Mouse (Mus musculus) CH12.LX (cell line): ENCODE measurements at regions not wholly inside any gene's neighbourhood (a gene's known extent, or its start where the extent isn't known, plus 50 kb on each side); places are given as distances from the start of the nearest gene placed in this dataset.

Source experiments
- DNase-seq: peaks from one replicate; pipeline ENCODE4 v3.0.0-alpha.2; 2013; ENCODE audit errors: extremely low read depth
- H3K27ac ChIP-seq: 2 replicates; pipeline ENCODE4 v1.5.1; 2012; ENCODE audit warnings: low read depth, mild to moderate bottlenecking, control low read depth, moderate library complexity; ENCODE audit not compliant: insufficient read depth
- H3K27me3 ChIP-seq: replicated peaks from 2 replicates; pipeline ENCODE3; 2012; ENCODE audit warnings: inconsistent platforms
- H3K36me3 ChIP-seq, 2 experiments: replicated peaks in 1 of 2; 2 replicates each; pipeline versions ENCODE3 to v1.6.1; 2012; ENCODE audit warnings: inconsistent platforms in 1 of 2, low read length in 1 of 2, mild to moderate bottlenecking in 1 of 2, mixed read lengths in 1 of 2, moderate library complexity in 1 of 2; ENCODE audit not compliant: control insufficient read depth in 1 of 2, insufficient read depth in 1 of 2
- H3K4me1 ChIP-seq, 2 experiments: 2 replicates each; pipeline ENCODE4 v1.6.1; 2012; ENCODE audit warnings: inconsistent platforms in 1 of 2, moderate library complexity in 1 of 2; ENCODE audit not compliant: insufficient read depth in 2 of 2, control insufficient read depth in 1 of 2
- H3K4me2 ChIP-seq: 2 replicates; pipeline ENCODE4 v1.6.1; 2012; ENCODE audit warnings: low read depth, mild to moderate bottlenecking, control low read depth; ENCODE audit not compliant: poor library complexity, insufficient read depth, severe bottlenecking
- H3K4me3 ChIP-seq, 3 experiments: fragments of 150-350 bp in 1 of 3; sonication (generic) in 1 of 3; replicated peaks in 1 of 3; 2 replicates each; pipeline versions ENCODE3 to v1.5.1; 2011 to 2012; ENCODE audit warnings: low read depth in 2 of 3, low read length in 2 of 3, mild to moderate bottlenecking in 2 of 3, moderate library complexity in 2 of 3, control low read depth in 1 of 3, improper control_type of control experiment in 1 of 3, inconsistent platforms in 1 of 3, mixed read lengths in 1 of 3; ENCODE audit not compliant: poor library complexity in 1 of 3
- H3K79me2 ChIP-seq: replicated peaks from 2 replicates; pipeline ENCODE4 v1.6.1; 2012; ENCODE audit warnings: mild to moderate bottlenecking, moderate library complexity; ENCODE audit not compliant: control insufficient read depth, poor library complexity, insufficient read depth, severe bottlenecking; ENCODE audit errors: extremely low read depth
- H3K9ac ChIP-seq: 2 replicates; pipeline ENCODE4 v1.6.1; 2012; ENCODE audit warnings: low read depth, mild to moderate bottlenecking, control low read depth, moderate library complexity; ENCODE audit not compliant: insufficient read depth
- H3K9me3 ChIP-seq: replicated peaks from 2 replicates; pipeline ENCODE3; 2012; ENCODE audit warnings: low read length, inconsistent platforms, mixed read lengths
- CHD1 ChIP-seq: IDR thresholded peaks from 2 replicates; pipeline ENCODE4 v1.6.1; 2012; ENCODE audit warnings: low read depth, low read length, improper control_type of control experiment, inconsistent platforms
- CHD2 ChIP-seq: IDR thresholded peaks from 2 replicates; pipeline ENCODE4 v1.6.1; 2011; ENCODE audit warnings: low read length, improper control_type of control experiment
- E2F4 ChIP-seq: IDR thresholded peaks from 2 replicates; pipeline ENCODE4 v1.6.1; 2011; ENCODE audit warnings: low read depth, low read length, improper control_type of control experiment; ENCODE audit not compliant: insufficient replicate concordance
- EP300 ChIP-seq: IDR thresholded peaks from 2 replicates; pipeline ENCODE4 v1.6.1; 2011; ENCODE audit warnings: low read length, improper control_type of control experiment
- GABPA ChIP-seq: IDR thresholded peaks from 2 replicates; pipeline ENCODE4 v1.6.1; 2012; ENCODE audit warnings: low read depth, low read length, improper control_type of control experiment, inconsistent platforms; ENCODE audit not compliant: insufficient replicate concordance
- HCFC1 ChIP-seq: IDR thresholded peaks from 2 replicates; pipeline ENCODE4 v1.6.1; 2012; ENCODE audit warnings: low read depth, mild to moderate bottlenecking, inconsistent platforms, low read length, improper control_type of control experiment
- IRF4 ChIP-seq: IDR thresholded peaks from 2 replicates; pipeline ENCODE4 v1.6.1; 2014; ENCODE audit warnings: low read depth, mild to moderate bottlenecking, inconsistent platforms, low read length, improper control_type of control experiment
- JUN ChIP-seq: IDR thresholded peaks from 2 replicates; pipeline ENCODE4 v1.6.1; 2011; ENCODE audit warnings: low read depth, mild to moderate bottlenecking, low read length, improper control_type of control experiment, moderate library complexity; ENCODE audit not compliant: insufficient read depth
- KAT2A ChIP-seq: IDR thresholded peaks from 2 replicates; pipeline ENCODE4 v1.6.1; 2012; ENCODE audit warnings: low read length, improper control_type of control experiment, inconsistent platforms; ENCODE audit not compliant: insufficient replicate concordance
- MAFK ChIP-seq: IDR thresholded peaks from 2 replicates; pipeline ENCODE4 v1.6.1; 2011; ENCODE audit warnings: low read length, improper control_type of control experiment; ENCODE audit not compliant: insufficient replicate concordance
- MEF2A ChIP-seq: IDR thresholded peaks from 2 replicates; pipeline ENCODE4 v1.6.1; 2014; ENCODE audit warnings: low read depth, mild to moderate bottlenecking, inconsistent platforms, low read length, improper control_type of control experiment, borderline replicate concordance
- MXI1 ChIP-seq: IDR thresholded peaks from 2 replicates; pipeline ENCODE4 v1.6.1; 2011; ENCODE audit warnings: mild to moderate bottlenecking, low read depth, low read length, improper control_type of control experiment
- NELFE ChIP-seq: IDR thresholded peaks from 2 replicates; pipeline ENCODE4 v1.6.1; 2011; ENCODE audit warnings: low read depth, low read length, improper control_type of control experiment
- NRF1 ChIP-seq: IDR thresholded peaks from 2 replicates; pipeline ENCODE4 v1.6.1; 2014; ENCODE audit warnings: low read depth, mild to moderate bottlenecking, inconsistent platforms, low read length, improper control_type of control experiment, moderate library complexity
- POLR2A ChIP-seq: IDR thresholded peaks from 2 replicates; pipeline ENCODE4 v1.6.1; 2011; ENCODE audit warnings: low read depth, mild to moderate bottlenecking, improper control_type of control experiment, low read length
- RAD21 ChIP-seq: IDR thresholded peaks from 2 replicates; pipeline ENCODE4 v1.6.1; 2011; ENCODE audit warnings: low read depth, mild to moderate bottlenecking, low read length, improper control_type of control experiment, moderate library complexity
- SIN3A ChIP-seq: IDR thresholded peaks from 2 replicates; pipeline ENCODE4 v1.6.1; 2012; ENCODE audit warnings: low read length, improper control_type of control experiment, inconsistent platforms
- TBP ChIP-seq: conservative IDR thresholded peaks from 2 replicates; pipeline ENCODE4 v1.6.1; 2011; ENCODE audit warnings: low read depth, low read length, improper control_type of control experiment
- USF1 ChIP-seq: IDR thresholded peaks from 2 replicates; pipeline ENCODE4 v1.6.1; 2014; ENCODE audit warnings: low read depth, mild to moderate bottlenecking, inconsistent platforms, low read length, improper control_type of control experiment
- ZC3H11A ChIP-seq: IDR thresholded peaks from 2 replicates; pipeline ENCODE4 v1.6.1; 2012; ENCODE audit warnings: low read depth, mild to moderate bottlenecking, inconsistent platforms, low read length, improper control_type of control experiment
- ZMIZ1 ChIP-seq: IDR thresholded peaks from 2 replicates; pipeline ENCODE4 v1.6.1; 2012; ENCODE audit warnings: low read depth, mild to moderate bottlenecking, inconsistent platforms, low read length, improper control_type of control experiment
- dilution Hi-C: fragments of 300-500 bp; cut with MboI; formaldehyde crosslinking; loops from 2 replicates; pipeline ENCODE4 v1.14.3; 2020; ENCODE audit warnings: low sequenced_read_pairs; ENCODE audit not compliant: extremely low pct_unique_long_range_greater_than_20kb, extremely low pct_ligation_motif_present
- in situ Hi-C: fragments of 300-500 bp; cut with MboI; formaldehyde crosslinking; loops from 3 replicates; pipeline ENCODE4 v1.14.3; 2019; ENCODE audit warnings: low sequenced_read_pairs, low pct_ligation_motif_present, low pct_unique_long_range_greater_than_20kb, mixed read lengths

- no peaks in the 10 kb centered on the region for H3K79me2 ChIP-seq
- no peak for DNase-seq
- peaks cover 0 to 5% of the 10 kb centered on the region in 2 experiments; a peak in 1 of 4 replicates for H3K4me1 ChIP-seq
- H3K9ac ChIP-seq, result no peak overlapping the region
- TF ChIP-seq GABPA (no peak), ZC3H11A (no peak), KAT2A (no peak), NRF1 (no peak), RAD21 (no peak), MAFK (no peak), TBP (no peak), CHD2 (no peak), JUN (no peak), HCFC1 (no peak), CHD1 (no peak), USF1 (no peak), NELFE (no peak), MEF2A (no peak), ZMIZ1 (no peak), POLR2A (no peak), SIN3A (no peak)
- H3K9me3 ChIP-seq, result no peaks in the 10 kb centered on the region
- no peaks in the 10 kb centered on the region for H3K27me3 ChIP-seq
- no peak overlapping the region for H3K4me3 ChIP-seq
- H3K27ac ChIP-seq, result no peak overlapping the region
- no peaks in the 10 kb centered on the region for H3K36me3 ChIP-seq
- dilution Hi-C loops (no loop called here), in situ Hi-C loops (no loop called here)
- no peak overlapping the region for H3K4me2 ChIP-seq
Observed at GRCm38 (mm10) chr3:5685978-5686377, 64.6 kb upstream of the Gm8797 start.

GRCm38 (mm10) chr3:5699528-5699927 lies 51.1 kb upstream of the Gm8797 start:
- Histone ChIP-seq H3K9me3 (no peaks in the 10 kb centered on the region), H3K4me1 (peaks cover 0 to 6% of the 10 kb centered on the region in 2 experiments; a peak in 1 of 4 replicates), H3K4me3 (no peak overlapping the region), H3K36me3 (no peaks in the 10 kb centered on the region), H3K27me3 (no peaks in the 10 kb centered on the region), H3K9ac (no peak overlapping the region), H3K79me2 (no peaks in the 10 kb centered on the region), H3K27ac (no peak overlapping the region), H3K4me2 (peak overlapping the region; percentile 83)
- dilution Hi-C loops, result no loop called here
- in situ Hi-C loops, result no loop called here
- DNase-seq, result peak; percentile 21
- TF ChIP-seq ZC3H11A (no peak), CHD1 (no peak), E2F4 (no peak), CHD2 (0 out of 2 replicates have a peak, but pooled peaks have one; percentile 43), POLR2A (no peak), MXI1 (no peak), JUN (peak; percentile 6; the same call in 1 of the 2 replicates), IRF4 (peak; percentile 80), EP300 (peak; percentile 72)
